Mouse (Mus musculus) spleen, adult 18-20 months (tissue): ENCODE data around the gene Traf4.

ENCODE experiments used
- DNase-seq, 2 experiments: peaks; one replicate each; pipeline ENCODE4 v3.0.0; 2022; ENCODE audit warnings: mixed read lengths in 2 of 2

The Traf4 gene

GRCm38 (mm10) chr11:78182450-78182849 is 17.1 kb upstream of the Traf4 start:
- DNase-seq = no peak

GRCm38 (mm10) chr11:78181830-78182357 is 16.5 kb upstream of the Traf4 start:
- no peak for DNase-seq

- DNase-seq = no peak
These were observed 14.8 kb upstream of the Traf4 start for GRCm38 (mm10) chr11:78180081-78180761.

- no peak for DNase-seq
These were observed 14.1 kb upstream of the Traf4 start for GRCm38 (mm10) chr11:78179438-78179999.

- no peak for DNase-seq
These were observed 13.6 kb upstream of the Traf4 start for GRCm38 (mm10) chr11:78178859-78179437.

- DNase-seq = peak; percentile 84 to 91
These were observed 12.8 kb upstream of the Traf4 start for GRCm38 (mm10) chr11:78177903-78178858.

GRCm38 (mm10) chr11:78177437-78177836 is 12.0 kb upstream of the Traf4 start:
- DNase-seq = no peak

GRCm38 (mm10) chr11:78176905-78177331 is 11.5 kb upstream of the Traf4 start:
- no peak for DNase-seq

- DNase-seq = peak; percentile 89 to 96
These were observed 11.0 kb upstream of the Traf4 start, which contains the start of the genes Nek8 and Tlcd1 for GRCm38 (mm10) chr11:78176402-78176862. TSS of gene Nek8 (minus strand) at chr11:78176675. TSS of gene Tlcd1 (plus strand) at chr11:78176711.

- DNase-seq = no peak
These were observed 10.5 kb upstream of the Traf4 start for GRCm38 (mm10) chr11:78175771-78176401.

- no peak for DNase-seq
These were observed 9.1 kb upstream of the Traf4 start for GRCm38 (mm10) chr11:78174506-78174905.

- DNase-seq = no peak
These were observed 7.5 kb upstream of the Traf4 start for GRCm38 (mm10) chr11:78172748-78173383.

GRCm38 (mm10) chr11:78172034-78172747 is 6.8 kb upstream of the Traf4 start:
- no peak for DNase-seq

- DNase-seq = no peak
These were observed 5.9 kb upstream of the Traf4 start for GRCm38 (mm10) chr11:78171328-78171727.

GRCm38 (mm10) chr11:78170306-78170705 is 4.9 kb upstream of the Traf4 start:
- DNase-seq = no peak

- peak; percentile 58 to 64 for DNase-seq
These were observed 3.4 kb upstream of the Traf4 start for GRCm38 (mm10) chr11:78168541-78169468.

GRCm38 (mm10) chr11:78167257-78167959 is 2.0 kb upstream of the Traf4 start:
- DNase-seq = no peak

- DNase-seq = no peak
These were observed 1.3 kb upstream of the Traf4 start for GRCm38 (mm10) chr11:78166640-78167039.

GRCm38 (mm10) chr11:78166161-78166560 is 772 bp upstream of the Traf4 start:
- DNase-seq = no peak
